Mouse (Mus musculus) hindbrain, embryonic 12.5 days (tissue): ENCODE results near the gene Hint3. TPM values are rescaled to one million over a fixed set of nuclear protein-coding genes. Genes with fewer than 3 reads are reported as not detected.
"Not testable (repeated sequence)": the region's sequence is repeated elsewhere in the genome, so short reads cannot be mapped to it uniquely, and the experiment has no call there.

ENCODE experiments used
- ATAC-seq: fragments of 200-750 bp; cut with Nextera tagmentation; 2 replicates; pipeline ENCODE4 v1.8.0; 2017; ENCODE audit warnings: moderate TSS enrichment; ENCODE audit not compliant: low FRiP score
- H3K27ac ChIP-seq: fragments of 300-500 bp; sonication (generic); 2 replicates; pipeline ENCODE4 v1.5.1; 2016; ENCODE audit warnings: mild to moderate bottlenecking
- H3K27me3 ChIP-seq: fragments of 300-500 bp; sonication (generic); 2 replicates; pipeline ENCODE4 v1.6.1; 2016; ENCODE audit warnings: mild to moderate bottlenecking
- H3K36me3 ChIP-seq: fragments of 300-500 bp; sonication (generic); 2 replicates; pipeline ENCODE4 v1.6.1; 2016; ENCODE audit warnings: mild to moderate bottlenecking
- H3K4me1 ChIP-seq: fragments of 300-500 bp; sonication (generic); 2 replicates; pipeline ENCODE4 v1.6.1; 2016
- H3K4me2 ChIP-seq: fragments of 300-500 bp; sonication (generic); replicated peaks from 2 replicates; pipeline ENCODE4 v1.6.1; 2016; ENCODE audit warnings: mild to moderate bottlenecking
- H3K4me3 ChIP-seq: fragments of 300-500 bp; sonication (generic); 2 replicates; pipeline ENCODE4 v1.5.1; 2016; ENCODE audit warnings: mild to moderate bottlenecking
- H3K9ac ChIP-seq: fragments of 300-500 bp; sonication (generic); 2 replicates; pipeline ENCODE4 v1.6.1; 2016; ENCODE audit warnings: mild to moderate bottlenecking, moderate library complexity
- H3K9me3 ChIP-seq: fragments of 300-500 bp; sonication (generic); replicated peaks from 2 replicates; pipeline ENCODE4 v1.6.1; 2016; ENCODE audit warnings: mild to moderate bottlenecking
- WGBS: fragments of 180-500 bp; shearing (Covaris S2); methylation state at CpG from one replicate; pipeline ENCODE4 v1.1.7; 2016; 5-methylcytosine and 5-hydroxymethylcytosine counted together
- polyA plus RNA-seq: library from polyadenylated mRNA; unstranded; fragments of >200 nt; fragmentation: Nextera tagmentation; extraction: Ambion mirVana; gene quantifications from 2 replicates; pipeline ENCODE4 v1.2.1, GENCODE M21; 2016

Gene Hint3
- 22.6 and 23.1 TPM in 2 replicates for polyA plus RNA-seq

DNA sequence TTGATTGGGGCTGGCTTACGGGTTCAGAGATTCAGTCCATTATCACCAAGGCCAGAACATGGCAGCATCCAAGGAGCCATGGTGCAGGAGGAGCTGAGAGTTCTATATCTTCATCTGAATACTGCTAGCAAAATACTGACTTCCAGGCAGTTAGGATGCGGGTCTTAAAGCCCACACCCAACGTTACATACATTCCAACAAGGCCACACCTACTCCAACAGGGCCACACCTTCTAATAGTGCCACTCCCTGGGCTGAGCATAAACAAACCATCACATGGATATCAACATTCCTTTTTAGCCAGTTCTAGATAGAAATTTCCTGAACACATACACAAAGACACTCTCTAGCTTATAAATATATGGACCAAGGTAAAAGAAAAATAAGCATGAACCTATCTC lies at the start of gene Hint3:
TSS of gene Hint3 (minus strand) at position 120 of the 400 bp plus-strand sequence.
- Histone ChIP-seq H3K4me1 (no peaks in the 10 kb centered on the region), H3K4me3 (no peak within 1 kb of the TSS), H3K9me3 (no peaks in the 10 kb centered on the region), H3K4me2 (no peak within 1 kb of the TSS), H3K27me3 (no peaks in the 10 kb centered on the region), H3K27ac (no peak within 1 kb of the TSS), H3K9ac (no peak within 1 kb of the TSS), H3K36me3 (no peaks in the 10 kb centered on the region)
- ATAC-seq = no peak
- WGBS = 86% methylated on average over 3 of the region's 3 CpGs

DNA sequence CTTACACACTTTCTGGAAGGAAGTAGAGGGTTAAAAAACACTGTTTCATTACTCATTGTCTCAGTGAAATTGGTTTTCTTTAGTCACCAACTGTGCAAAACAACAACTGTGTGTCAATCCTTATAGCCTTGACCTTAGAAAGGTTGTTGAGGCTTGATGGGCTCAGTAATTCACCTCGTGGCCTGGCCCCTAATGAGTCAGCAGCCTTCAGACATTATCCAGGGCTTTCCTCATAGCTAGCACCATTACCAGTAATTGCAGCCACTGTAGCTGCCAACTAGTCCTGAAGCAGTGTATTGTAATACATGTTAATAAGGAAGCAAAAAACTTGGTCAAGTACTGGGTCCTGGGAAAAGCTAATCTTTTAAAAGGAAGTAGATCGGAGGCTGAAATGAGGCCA lies 48.6 kb upstream of the Hint3 start:
- Histone ChIP-seq H3K36me3 (no peaks in the 10 kb centered on the region), H3K9me3 (no peaks in the 10 kb centered on the region), H3K27me3 (no peaks in the 10 kb centered on the region), H3K9ac (no peak overlapping the region), H3K4me1 (no peaks in the 10 kb centered on the region), H3K4me2 (no peak overlapping the region), H3K27ac (no peak overlapping the region), H3K4me3 (no peak overlapping the region)
- 77% methylated on average over 2 of the region's 2 CpGs for WGBS
- no peak for ATAC-seq

DNA sequence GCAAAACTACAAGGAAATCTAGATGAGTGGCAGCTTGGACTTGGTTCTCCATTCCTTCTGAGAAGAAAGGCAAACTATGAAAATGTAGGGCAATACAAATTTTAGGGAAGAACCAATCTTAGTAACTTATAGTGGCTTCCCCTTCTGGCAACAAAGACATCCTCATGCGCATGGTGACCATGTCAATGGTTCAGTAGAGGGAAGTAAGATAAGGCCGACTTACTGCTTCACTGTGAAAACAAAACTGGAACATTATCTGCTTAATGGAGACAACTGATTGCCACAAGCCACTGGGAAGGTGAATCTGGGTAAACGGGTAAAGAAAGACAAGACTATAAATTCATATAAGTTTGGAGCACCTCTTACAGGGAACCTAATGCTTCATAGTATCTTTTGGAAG lies 45.4 kb upstream of the Hint3 start:
- H3K4me1 ChIP-seq = no peaks in the 10 kb centered on the region
- H3K36me3 ChIP-seq = 0 out of 2 replicates have a peak, but pooled peaks cover 3% of the 10 kb centered on the region
- no peak overlapping the region for H3K27ac ChIP-seq
- 95% methylated on average over 3 of the region's 3 CpGs for WGBS
- no peak overlapping the region for H3K4me3 ChIP-seq
- H3K4me2 ChIP-seq = no peak overlapping the region
- no peak for ATAC-seq
- no peaks in the 10 kb centered on the region for H3K27me3 ChIP-seq
- H3K9ac ChIP-seq = no peak overlapping the region
- H3K9me3 ChIP-seq = no peaks in the 10 kb centered on the region

DNA sequence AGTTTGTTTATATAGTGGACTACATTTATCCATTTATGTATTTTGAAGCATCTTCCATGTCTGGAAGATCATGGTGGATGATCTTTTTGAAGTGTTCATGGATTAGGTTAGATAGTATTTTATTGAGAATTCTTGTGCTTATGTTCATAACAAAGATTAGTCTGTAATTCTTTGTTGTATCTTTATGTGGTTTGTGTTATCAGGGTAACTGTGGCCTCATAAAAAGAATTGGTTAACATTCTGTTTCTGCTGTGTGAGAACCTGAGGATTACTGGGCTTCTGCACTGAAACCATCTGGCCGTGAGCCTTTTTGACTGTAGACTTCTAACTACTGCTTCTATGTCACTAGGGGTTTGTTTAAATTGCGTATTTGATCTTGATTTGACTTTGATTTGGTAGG lies 37.1 kb upstream of the Hint3 start:
- Histone ChIP-seq H3K36me3 (no peaks in the 10 kb centered on the region), H3K4me2 (no peak overlapping the region), H3K4me1 (no peaks in the 10 kb centered on the region), H3K27me3 (no peaks in the 10 kb centered on the region), H3K9me3 (no peaks in the 10 kb centered on the region), H3K9ac (no peak overlapping the region), H3K4me3 (no peak overlapping the region), H3K27ac (no peak overlapping the region)
- 91% methylated on average over 2 of the region's 2 CpGs for WGBS
- ATAC-seq = no peak

DNA sequence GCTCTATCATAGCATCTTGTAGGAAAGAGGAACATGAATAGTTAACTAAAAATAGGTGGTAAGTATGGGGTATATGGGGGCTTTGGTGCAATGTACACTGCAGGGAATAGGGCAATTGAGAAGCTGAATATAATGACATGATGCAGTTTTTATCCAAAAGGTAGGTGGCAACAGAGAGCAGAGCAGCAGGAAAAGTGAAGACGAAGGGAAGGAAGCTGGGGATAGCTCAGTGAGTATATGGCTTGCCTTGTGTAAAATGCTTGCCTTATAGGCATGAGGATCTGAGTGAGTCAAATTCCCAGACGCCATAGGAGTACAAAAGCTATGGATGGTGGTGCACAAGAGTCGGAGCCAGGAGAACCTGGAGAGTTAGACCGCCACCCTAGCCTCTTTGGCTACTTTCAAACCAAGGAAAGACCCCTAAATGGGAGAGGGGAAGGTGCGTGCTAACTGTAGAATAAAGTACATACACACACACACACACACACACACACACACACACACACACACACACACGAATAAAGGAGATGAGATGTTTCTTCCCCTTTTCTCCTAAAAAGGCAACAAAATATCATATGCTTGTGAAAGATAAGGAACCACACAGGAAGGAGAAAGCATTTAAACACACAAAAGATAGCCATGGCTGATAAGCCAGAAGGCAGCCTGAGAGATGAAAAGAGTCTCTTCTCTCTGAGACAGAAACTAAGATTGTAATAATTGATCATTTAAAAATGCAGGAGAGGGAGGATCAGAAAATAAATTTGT lies 31.3 kb upstream of the Hint3 start:
- no peaks in the 10 kb centered on the region for H3K9me3 ChIP-seq
- ATAC-seq = no peak
- no peak overlapping the region for H3K9ac ChIP-seq
- H3K27ac ChIP-seq = no peak overlapping the region
- H3K4me1 ChIP-seq = no peaks in the 10 kb centered on the region
- H3K4me3 ChIP-seq = no peak overlapping the region
- 97% methylated on average over 6 of the region's 6 CpGs for WGBS
- no peaks in the 10 kb centered on the region for H3K27me3 ChIP-seq
- H3K4me2 ChIP-seq = no peak overlapping the region
- H3K36me3 ChIP-seq = no peaks in the 10 kb centered on the region

DNA sequence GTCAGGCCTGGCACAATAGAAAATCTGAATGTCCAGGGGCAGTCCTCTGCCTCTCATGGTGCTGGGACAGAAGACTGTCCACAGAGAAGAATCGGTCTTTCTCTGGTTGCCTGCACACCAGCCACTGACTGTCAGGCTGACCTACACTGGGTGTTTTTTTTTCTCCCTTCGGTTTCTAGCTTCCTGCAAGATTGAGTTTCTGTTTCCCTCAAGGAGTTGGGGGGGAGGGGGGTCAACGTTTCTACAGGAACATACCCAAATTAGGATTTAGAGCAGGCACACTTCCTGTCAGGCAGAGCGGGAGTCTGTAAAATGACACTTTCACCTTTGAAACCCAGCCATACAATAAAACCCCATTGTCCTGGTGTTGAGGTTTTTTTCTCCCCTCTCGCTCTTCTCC lies 26.2 kb upstream of the Hint3 start:
- no peak for ATAC-seq
- Histone ChIP-seq H3K9ac (no peak overlapping the region), H3K4me1 (no peaks in the 10 kb centered on the region), H3K9me3 (no peaks in the 10 kb centered on the region), H3K4me3 (no peak overlapping the region), H3K27ac (no peak overlapping the region), H3K27me3 (no peaks in the 10 kb centered on the region), H3K36me3 (0 out of 2 replicates have a peak, but pooled peaks cover 7% of the 10 kb centered on the region), H3K4me2 (peak overlapping the region; percentile 39)
- WGBS = 17% methylated on average over 5 of the region's 5 CpGs

DNA sequence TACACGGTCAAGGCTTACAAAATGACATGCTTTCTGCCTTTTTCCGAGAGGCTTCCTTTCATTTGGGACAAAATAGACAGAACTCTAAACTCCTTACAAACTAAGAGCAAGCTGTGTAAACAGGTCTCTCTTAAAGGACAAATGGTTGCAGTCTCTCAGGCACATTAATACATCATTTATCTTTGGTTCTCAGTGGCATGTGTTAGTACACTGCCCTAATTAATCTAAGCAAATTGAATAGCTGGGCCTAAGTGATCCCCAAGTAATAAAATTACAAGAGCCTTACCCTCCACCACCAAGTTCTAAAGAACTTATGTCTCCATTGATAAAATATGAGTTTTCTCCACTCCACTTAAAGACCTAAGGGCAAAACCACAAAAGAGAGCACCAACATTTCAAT lies 18.2 kb upstream of the Hint3 start:
- no peak overlapping the region for H3K27ac ChIP-seq
- H3K4me1 ChIP-seq = no peaks in the 10 kb centered on the region
- 0 out of 2 replicates have a peak, but pooled peaks cover 3% of the 10 kb centered on the region for H3K36me3 ChIP-seq
- no peak for ATAC-seq
- no peak overlapping the region for H3K9ac ChIP-seq
- no peak overlapping the region for H3K4me3 ChIP-seq
- WGBS = 43% methylated on average over 2 of the region's 2 CpGs
- H3K27me3 ChIP-seq = no peaks in the 10 kb centered on the region
- H3K9me3 ChIP-seq = no peaks in the 10 kb centered on the region
- H3K4me2 ChIP-seq = no peak overlapping the region

DNA sequence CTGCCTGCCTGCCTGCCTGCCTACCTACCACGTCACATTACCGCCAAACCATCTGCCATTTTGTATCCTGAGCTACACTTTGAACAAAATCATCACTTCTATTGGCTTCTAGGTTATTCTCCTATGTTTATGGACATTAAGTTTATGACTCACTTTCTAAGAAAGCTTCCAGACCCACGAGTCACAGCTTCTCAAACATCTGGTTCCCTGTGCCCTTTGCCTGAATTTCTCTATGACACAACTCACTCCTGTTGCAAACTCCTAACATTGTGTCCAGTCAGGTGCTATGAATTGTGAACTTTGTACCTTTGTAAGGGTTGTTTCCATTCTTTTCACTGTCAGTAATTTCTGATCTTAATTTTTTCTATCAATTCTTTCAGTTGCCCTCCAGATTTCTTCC lies 8.8 kb upstream of the Hint3 start:
- no peaks in the 10 kb centered on the region for H3K27me3 ChIP-seq
- ATAC-seq = no peak
- no peak overlapping the region for H3K4me2 ChIP-seq
- H3K4me3 ChIP-seq = no peak overlapping the region
- WGBS = 78% methylated on average over 3 of the region's 3 CpGs
- no peaks in the 10 kb centered on the region for H3K9me3 ChIP-seq
- H3K27ac ChIP-seq = no peak overlapping the region
- no peak overlapping the region for H3K9ac ChIP-seq
- H3K36me3 ChIP-seq = no peaks in the 10 kb centered on the region
- no peaks in the 10 kb centered on the region for H3K4me1 ChIP-seq

DNA sequence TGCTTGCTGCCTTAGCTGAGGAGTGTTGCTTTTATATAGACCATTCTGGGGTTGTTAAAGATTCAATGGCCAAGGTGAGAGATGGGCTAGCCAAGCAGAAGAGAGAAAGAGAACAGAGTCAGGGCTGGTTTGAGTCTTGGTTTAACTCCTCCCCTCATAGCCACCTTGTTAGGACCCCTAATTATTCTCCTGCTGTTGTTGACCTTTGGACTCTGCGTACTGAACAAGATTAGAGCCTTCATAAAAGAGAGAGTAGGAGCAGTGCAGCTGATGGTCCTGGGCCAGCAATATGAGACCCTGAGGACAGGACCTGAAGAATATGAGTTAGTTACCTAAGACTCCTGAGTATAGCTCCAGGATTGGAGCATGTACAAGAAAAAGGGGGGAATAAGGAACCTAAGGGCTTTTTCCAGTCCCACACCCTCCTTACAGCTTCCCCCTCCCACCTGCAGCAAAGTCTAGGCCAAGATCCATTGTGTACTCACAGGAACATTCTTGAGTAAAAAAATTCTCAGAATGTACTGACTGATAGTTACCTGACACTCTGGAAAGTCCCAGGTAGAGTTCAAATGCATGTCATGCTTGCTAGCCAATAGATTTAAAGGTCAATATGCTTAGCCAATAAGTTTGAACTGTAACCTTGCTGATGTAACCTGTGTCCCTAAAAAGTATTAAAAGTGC lies 7.2 kb upstream of the Hint3 start:
- H3K4me2 ChIP-seq, H3K9me3 ChIP-seq, H3K4me1 ChIP-seq, ATAC-seq, H3K36me3 ChIP-seq, H3K27me3 ChIP-seq, H3K27ac ChIP-seq, H3K9ac ChIP-seq, H3K4me3 ChIP-seq: not testable (repeated sequence)
- 92% methylated on average over 1 of the region's 1 CpGs for WGBS

DNA sequence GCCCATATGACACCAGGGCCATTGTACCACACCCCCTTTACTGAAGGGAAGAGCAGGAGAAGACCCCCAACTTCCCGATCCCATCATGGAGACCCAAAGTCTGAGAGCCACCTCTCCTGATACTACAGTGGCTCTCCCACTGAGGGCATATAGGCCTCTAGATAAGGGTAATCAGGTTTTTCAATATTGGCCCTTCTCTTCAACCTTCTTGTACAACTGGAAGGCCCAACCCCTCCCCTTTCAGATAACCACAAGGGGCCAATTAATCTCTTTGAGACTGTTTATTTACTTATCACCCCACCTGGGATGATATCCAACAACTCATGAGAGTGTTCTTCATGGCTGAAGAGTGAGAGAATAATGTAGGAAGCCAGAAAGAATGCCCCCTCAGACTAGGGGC lies 3.3 kb upstream of the Hint3 start:
- no peak overlapping the region for H3K9ac ChIP-seq
- no peak overlapping the region for H3K27ac ChIP-seq
- no peaks in the 10 kb centered on the region for H3K27me3 ChIP-seq
- no peaks in the 10 kb centered on the region for H3K9me3 ChIP-seq
- no peak for ATAC-seq
- no peak overlapping the region for H3K4me3 ChIP-seq
- no peak overlapping the region for H3K4me2 ChIP-seq
- H3K36me3 ChIP-seq = no peaks in the 10 kb centered on the region
- H3K4me1 ChIP-seq = no peaks in the 10 kb centered on the region
- 95% methylated on average over 1 of the region's 1 CpGs for WGBS

DNA sequence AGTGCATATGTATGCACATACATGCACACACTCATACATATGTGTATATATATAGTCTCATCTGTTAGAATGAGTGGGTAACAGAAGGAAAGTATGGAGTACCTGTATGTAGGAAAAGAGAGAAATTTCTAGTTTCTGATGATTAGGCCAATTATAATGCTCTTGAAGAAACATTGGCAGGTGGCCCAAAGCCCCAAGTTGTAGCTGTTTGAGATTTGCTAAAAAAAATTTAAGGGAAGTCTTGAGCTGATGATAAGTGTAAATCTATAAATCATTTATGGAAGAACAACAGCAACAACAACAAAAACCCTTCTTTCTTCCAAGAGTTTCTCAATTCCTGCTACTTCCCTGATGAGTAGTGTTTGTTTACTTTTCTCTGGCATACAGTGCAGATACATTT lies 545 bp upstream of the Hint3 start:
- no peaks in the 10 kb centered on the region for H3K4me1 ChIP-seq
- H3K27me3 ChIP-seq = no peaks in the 10 kb centered on the region
- ATAC-seq = no peak
- no peak overlapping the region for H3K9ac ChIP-seq
- no peak overlapping the region for H3K4me2 ChIP-seq
- H3K9me3 ChIP-seq = no peaks in the 10 kb centered on the region
- H3K36me3 ChIP-seq = no peaks in the 10 kb centered on the region
- H3K4me3 ChIP-seq = no peak overlapping the region
- no peak overlapping the region for H3K27ac ChIP-seq

DNA sequence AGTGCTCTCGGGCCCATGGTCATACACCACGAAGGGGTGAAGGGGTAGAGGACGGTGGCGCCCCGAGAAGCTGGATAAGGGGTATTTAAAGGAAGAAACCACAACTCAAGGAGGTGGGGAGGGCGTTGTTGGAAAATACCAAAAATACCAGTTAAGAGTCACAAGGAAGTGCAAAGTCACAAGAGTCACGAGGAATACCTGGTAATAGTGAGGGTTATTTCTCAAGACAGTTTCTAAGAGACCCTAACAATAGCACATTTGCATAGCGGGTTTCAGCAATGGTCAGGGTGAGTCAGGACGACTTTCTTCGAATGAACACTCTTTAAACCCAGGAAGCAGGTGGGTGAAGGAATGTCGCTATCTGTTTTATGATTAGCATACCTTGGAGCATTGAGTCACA lies 988 bp downstream of the Hint3 start:
- H3K4me3 ChIP-seq, H3K4me1 ChIP-seq, H3K4me2 ChIP-seq, H3K36me3 ChIP-seq, H3K9ac ChIP-seq, H3K9me3 ChIP-seq, H3K27me3 ChIP-seq, H3K27ac ChIP-seq, ATAC-seq: not testable (repeated sequence)
- WGBS = 91% methylated on average over 11 of the region's 11 CpGs

DNA sequence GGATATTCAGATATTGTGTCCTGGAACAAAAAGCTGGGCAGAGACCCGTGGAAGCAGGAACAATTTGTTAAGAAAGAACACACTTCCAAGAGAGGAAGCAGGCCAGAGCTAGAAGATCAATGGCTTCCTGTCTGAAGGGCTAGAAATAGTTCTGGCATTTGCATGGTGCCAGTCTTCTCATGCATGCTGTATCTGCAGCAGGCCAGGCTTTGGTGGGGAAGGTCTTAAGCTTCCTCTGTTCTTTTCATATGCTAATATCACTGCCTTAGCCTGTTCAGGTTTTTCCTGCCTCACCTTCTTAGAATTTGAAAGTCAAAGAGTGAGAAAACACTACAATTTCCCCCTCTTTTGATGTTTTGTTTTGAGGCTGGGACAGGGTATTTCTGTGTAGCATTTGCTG lies 1.9 kb downstream of the Hint3 start:
- H3K9ac ChIP-seq = no peak overlapping the region
- H3K27me3 ChIP-seq = no peaks in the 10 kb centered on the region
- no peak for ATAC-seq
- no peaks in the 10 kb centered on the region for H3K36me3 ChIP-seq
- H3K4me3 ChIP-seq = no peak overlapping the region
- no peak overlapping the region for H3K4me2 ChIP-seq
- H3K4me1 ChIP-seq = peaks cover 3% of the 10 kb centered on the region
- no peak overlapping the region for H3K27ac ChIP-seq
- H3K9me3 ChIP-seq = no peaks in the 10 kb centered on the region
- WGBS = 28% methylated on average over 1 of the region's 1 CpGs
